Mouse (Mus musculus): ENCODE data around the gene 1700010B08Rik.
A peak's percentile ranks its signal among the peaks of the same experiment; 100 is the strongest.
"Not testable (repeated sequence)": the region's sequence is repeated elsewhere in the genome, so short reads cannot be mapped to it uniquely, and the experiment has no call there.

The 1700010B08Rik gene

DNA sequence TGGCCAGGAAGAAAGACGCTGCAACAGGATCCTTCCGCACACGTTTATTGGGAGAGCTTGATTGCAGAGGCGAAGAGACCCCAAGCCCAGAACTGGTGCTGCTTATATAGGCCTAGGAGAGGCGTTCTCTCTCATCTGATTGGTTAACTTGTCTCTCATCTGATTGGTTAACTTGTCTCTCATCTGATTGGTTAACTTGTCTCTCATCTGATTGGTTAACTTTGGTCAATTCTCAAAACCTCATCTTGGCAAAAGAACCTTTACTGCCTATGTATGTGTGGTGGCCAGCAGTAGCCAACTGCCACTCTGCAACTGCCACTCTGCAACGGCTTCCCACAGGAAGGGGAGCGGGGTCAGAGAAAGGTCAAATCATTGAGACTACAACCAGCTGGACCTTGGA, at the start of gene 1700010B08Rik:
1700010B08Rik (plus strand) TSS at position 301 of the 400 bp plus-strand sequence.
- DNase-seq, result not testable (repeated sequence)

DNA sequence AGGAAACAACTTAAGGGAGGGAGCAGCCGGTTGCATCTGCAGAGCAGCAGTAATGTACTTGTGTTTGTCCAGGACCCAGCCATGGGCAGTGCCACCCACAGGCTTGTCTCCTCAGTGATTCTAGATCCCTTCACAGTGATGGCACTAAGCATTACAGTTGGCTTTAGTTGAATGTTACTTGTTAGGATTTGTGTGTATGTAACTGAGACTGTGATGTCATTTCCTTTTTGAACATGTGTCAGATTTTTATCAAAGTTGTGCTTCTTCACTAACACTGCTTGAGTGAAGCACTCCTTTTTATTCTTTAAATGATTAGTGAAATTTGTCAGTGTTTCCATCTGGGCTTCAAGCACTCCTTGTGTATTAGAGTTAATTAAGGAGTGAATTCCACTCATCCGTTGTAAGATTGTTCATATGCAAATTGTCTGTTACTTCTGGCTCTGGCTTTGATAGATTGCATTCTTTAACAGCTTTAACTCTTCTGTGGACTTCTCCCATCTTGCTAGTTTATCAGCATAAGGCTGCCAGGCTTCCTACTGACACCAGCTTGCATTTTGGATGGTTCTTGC, 46.8 kb upstream of the 1700010B08Rik start:
- DNase-seq, result no peak

DNA sequence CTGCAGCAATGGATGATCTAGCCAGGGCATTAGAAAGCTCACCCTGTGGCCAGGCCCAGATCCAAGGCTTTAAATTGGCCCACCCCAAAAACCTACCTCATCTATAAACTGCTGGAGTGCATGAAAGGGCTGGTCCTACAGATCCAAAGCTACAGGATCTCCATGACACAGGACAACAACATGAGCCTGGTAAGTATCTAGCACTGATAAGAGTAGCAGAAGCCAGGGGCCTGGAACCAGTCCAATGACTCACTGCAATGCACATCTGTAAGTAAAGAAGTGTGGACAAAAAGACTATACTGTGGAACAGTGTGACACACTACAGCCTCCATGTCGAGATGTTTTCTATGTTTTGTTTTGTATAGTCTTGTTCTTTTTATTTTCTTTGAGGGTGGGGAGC, 45.7 kb upstream of the 1700010B08Rik start:
- DNase-seq, result no peak

DNA sequence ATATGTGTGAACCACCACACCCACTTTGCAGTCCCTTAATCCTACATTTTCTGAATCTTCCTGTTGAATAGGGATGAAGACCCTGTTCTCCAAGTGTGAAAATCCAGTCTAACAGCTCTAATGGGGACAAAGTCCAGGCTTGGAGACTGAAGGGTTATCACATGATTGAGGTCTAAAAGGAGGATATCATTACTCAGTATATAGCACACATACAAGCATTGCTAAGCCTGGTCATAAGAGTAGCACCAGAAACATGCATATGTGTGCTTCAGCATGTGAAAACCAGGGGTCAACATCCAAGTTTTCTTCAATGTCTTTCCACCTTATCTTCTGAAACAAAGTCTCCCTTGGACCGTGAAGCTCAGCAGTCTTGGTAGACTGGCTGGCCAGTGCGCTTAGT, 40.6 kb upstream of the 1700010B08Rik start:
- no peak for DNase-seq

DNA sequence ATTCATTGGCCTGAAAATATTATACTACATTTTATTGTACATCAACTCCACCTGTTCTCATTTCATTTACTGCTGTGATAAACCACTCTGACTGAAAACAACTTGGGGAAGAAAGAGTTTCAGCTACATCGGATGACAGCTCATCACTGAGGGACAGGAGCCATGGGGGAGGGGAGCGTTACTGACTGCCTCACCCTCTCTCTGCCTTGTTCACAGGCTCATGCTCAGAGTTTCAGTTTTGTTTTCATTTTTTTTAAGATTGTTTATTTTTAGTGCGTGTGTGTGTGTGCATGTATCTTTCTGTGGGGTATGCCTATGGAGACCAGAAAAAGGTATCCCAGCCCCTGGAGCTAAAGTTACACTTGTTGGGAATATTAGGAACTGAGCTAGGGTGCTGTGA, 40.0 kb upstream of the 1700010B08Rik start:
- peak; percentile 72 to 76 for DNase-seq

DNA sequence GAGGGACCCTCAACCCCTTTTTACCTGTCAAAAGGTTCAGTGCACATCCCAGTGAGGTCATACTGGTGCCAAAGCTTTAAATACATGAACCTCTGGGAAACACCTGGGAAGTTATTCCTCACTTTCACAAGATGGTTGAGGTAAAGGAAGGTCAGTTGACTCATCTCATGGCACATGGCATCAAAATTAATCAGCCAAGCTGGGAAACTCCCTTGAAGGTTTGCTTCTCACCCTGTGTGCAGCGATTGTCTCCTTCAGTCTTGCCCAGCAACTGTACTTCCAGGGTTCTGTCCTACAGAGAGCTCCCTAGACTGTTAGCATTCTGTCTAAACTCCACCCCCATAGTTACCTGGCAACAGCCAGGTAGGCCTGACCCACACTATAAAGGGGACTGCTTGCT, 39.1 kb upstream of the 1700010B08Rik start:
- no peak for DNase-seq

DNA sequence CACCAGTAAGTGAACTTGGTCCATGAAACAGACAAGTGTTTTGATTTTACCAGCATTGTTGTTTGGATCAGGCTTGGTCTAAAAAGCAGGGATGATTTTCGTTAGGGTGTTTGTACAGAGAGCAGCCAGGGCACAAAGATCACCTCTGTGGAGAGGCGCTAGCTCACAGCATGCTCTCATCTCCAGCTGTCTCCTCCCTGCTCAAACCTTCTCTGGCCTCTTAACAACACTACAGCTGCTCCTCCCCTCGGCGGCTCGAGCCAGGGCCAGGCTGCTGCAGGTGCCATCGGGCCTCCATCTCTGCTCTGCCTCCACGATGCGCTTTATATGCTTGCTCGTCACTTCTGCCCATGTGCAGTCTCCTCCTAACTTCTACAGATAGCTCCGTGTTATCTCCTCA, 36.4 kb upstream of the 1700010B08Rik start:
- no peak for DNase-seq

DNA sequence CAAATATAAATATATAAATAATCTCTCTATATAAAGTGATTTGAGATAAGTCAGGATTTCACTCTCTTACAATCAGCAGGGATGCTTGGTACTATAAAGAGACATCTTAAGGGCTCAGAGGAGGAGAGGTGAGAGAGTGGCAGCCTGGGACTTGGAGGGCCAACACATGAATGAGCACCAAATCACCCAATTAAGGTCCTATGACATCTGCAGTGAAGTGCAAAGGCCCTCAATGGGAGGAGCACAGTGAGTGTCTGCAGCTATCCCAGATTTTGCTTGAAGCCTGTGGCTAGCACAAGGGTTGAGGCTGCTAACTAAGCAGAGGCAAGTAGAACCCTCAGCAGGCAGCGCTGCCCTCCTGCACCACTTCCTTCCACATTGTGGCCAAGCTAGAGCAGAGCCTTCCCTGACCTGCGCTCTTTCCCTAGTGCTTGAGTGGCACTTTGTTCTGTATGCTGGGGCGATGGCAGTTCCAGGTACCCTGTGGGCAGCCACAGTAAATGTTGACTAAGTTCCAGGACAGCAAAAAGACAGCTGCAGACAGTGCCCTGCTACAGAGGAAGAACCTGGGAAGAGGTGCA, 33.3 kb upstream of the 1700010B08Rik start:
- no peak for DNase-seq

DNA sequence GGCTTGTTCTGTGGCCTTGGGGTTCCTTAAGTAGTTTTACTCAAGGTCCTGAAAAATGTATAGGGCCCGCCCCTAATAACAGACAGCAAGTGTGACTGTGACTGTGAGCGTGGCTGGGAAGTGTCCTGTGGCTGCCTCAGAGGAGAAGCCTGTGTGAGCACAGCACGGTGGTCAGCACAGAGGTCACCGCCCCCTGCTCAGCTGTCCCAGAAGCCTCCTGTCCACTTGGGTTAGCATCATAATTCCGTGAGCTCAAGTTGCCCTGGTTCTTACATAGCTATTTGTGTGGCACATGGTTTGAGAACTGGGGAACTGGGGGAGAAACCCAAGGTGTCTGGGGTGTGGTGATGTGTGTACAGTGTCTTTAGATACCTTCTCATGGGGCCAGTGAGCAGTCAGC, 31.9 kb upstream of the 1700010B08Rik start:
- no peak for DNase-seq

DNA sequence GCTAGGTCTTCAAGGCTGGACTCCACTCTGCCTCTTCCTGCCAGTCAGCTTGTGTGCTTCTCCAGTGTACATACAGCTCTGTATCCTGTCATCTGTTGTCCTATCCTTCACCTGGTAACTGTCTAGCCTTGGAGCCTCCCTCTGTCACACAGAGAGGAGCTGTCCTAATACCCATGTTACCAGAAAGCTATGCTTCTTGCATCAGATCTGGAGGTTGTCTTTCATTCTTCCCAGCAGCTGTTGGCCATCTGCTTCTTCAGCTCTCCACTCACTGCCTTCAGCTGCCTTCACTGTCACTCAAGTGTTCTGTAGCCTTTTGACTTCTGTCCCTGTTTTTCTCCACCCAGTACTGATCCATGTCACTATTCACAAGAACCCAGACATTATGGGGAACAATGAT, 29.4 kb upstream of the 1700010B08Rik start:
- no peak for DNase-seq

DNA sequence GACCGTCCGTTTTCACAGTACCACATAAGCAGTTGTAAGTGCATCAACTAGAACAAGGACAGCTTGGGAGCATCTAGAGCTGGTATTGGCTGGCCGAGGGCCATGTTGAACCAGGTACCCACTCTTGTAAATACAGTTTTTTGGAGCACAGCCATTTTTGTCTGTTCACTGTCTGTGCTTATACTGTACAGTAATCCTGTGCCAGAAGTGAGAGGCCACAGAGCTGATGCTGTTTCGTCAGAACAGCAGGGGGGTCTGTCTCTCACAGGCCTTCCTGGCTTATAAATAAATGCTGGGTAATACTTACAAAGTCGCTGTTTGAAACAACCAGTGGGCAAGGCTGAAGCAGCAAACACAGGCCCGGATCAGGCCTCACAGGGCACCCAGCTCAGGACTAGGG, 27.5 kb upstream of the 1700010B08Rik start:
- no peak for DNase-seq

DNA sequence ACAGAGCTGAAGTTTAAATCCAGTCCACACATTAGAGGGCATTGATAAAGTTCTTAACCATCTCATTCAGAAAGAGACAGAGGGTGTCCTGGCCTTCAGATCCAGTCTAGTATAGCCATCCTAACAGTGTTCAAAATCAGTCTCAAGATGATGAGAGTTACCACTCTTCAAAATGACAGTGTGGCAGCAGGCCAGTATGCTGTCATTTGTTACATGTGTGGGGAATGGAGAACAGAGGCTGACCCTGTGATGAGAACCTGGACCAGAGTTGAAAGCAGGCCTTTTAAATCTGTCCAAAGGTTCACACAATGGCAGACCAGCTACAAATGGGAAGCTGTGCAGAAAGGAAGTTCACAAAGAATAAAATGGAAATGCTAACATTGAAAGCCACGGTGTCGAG, 26.5 kb upstream of the 1700010B08Rik start:
- DNase-seq, result no peak

DNA sequence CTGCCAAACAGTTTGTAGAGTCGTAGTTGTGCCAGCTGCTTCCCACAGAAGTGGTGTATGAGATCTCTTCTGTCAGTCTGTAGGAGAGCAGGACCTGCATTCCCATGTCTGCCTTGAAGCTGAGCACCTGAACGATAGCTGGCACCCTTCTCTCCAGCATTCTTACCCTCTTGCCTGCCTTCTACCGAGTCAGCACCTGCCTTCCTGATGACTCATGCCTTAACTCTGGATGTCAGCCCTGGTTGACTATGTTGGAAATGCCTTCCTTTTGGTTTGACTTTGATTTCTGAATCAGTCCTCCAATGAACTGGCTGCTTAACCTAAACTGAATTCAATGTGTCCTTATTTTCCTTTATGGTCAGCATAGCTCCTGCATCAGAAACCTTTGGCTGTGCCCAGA, 20.4 kb upstream of the 1700010B08Rik start:
- DNase-seq, result no peak

DNA sequence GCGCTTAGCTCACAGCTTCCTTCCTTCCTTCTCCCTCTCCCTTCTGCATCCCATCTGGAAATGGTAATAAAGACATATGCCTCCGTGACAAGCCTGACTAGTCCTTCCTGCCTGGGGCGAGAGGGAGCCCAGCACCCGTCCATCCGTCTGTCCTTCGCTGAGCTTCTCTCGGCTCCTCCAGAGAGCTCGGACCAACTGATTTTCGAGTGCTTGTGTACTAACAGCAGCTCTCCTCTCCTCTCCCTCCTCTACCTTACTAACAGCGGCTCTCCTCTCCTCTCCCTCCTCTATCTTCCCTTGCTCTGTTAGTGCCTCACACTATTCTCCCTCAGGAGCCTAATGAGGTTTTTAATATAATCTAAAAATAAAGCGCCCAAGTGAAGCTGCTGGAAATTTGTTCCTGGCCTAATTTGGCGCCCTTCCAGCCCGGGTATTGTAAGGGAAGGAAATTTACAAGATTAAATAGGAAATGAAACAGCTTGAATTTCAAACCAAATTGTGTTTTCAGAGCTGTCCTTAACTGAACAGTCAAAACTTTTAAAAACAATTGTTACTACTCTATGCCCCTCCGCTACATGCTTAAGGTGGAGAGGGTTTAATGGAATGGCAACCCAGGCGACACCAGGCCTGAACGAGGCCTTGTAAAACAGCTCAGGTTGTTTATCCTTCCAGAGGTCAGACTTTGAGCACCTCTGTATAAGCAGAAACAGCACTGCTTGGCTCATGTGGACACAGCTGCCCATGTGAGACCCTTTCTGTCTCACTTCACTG, 16.9 kb upstream of the 1700010B08Rik start:
- no peak for DNase-seq

DNA sequence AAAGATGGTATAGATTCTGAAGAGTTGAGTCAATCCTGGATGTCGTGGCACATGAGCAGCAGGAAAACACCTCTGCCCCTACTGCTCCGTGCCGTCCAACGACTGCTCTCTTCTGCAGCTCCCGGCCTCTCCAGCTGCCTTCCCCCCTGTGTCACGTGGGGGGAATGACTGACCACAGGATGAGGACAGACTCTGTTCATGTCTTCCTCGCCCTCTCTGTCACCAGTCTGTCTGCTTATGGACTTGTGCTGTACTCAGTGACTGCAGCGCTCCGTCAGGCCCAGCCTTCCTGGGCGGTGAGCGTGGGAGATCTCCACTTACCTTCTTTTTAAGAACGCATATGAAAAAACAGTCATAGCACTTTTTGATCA, 16.4 kb upstream of the 1700010B08Rik start:
- DNase-seq, result no peak

DNA sequence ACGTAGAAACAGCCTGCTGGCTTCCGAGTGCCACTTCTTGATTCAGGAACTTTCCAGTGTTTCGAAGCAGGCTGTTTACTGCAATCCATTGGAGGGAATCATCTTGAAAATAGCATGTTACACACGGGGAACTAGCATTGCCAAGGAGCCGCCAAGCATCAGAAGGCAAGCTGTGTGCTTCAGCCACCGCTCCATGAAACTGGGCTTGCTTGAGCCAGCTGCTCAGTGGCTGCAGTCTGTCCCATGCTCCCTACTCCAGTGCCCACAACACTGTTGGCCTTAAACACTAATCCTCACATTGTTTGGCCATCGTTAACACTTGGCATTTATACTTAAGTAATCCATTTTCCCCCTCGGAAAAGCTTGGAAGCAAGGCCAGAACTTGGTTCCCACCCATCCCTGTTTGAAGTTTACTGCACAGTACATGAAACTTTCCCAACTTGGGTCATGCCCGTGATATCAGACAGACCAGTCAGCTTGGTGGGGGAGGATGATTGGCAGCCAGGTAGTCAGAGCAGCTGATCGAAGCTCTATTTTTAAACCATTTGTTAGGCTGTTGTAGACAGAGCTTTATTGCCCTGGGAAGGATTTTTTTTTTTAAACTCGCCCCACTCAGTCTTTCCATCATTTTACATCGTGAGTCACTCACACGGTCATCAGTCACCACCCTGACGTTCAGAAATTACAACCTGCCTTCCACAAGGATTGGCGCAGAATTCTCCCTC, 13.2 kb upstream of the 1700010B08Rik start:
- DNase-seq, result no peak

DNA sequence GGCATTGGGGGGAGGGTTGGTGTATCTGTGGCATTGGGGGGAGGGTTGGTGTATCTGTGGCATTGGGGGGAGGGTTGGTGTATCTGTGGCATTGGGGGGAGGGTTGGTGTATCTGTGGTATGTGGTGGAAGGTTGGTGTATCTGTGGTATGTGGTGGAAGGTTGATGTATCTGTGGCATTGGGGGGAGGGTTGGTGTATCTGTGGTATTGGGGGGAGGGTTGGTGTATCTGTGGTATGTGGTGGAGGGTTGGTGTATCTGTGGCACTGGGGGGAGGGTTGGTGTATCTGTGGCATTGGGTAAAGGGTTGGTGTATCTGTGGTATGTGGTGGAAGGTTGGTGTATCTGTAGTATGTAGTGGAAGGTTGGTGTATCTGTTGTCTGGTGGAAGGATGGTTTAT, 11.6 kb upstream of the 1700010B08Rik start:
- DNase-seq, result not testable (repeated sequence)

DNA sequence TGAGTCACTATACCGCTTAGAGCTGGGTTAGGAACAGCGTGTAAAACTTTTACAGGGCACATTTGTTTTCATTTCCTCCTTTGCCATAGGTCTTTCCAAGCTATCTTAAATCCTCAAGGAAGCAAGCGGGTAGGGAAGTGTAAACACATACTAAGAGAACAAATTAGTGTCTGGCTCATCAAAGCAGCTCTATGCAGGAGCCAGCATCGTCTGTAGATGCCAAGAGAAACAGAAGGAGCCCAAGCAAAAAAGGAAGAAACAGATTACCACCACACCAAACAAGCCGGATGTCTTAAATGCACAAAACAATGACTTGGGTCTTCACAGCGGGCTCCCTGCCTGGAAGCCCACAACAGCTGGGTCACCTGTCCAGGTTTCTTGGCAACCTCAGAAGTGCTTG, 9.0 kb upstream of the 1700010B08Rik start:
- no peak for DNase-seq

DNA sequence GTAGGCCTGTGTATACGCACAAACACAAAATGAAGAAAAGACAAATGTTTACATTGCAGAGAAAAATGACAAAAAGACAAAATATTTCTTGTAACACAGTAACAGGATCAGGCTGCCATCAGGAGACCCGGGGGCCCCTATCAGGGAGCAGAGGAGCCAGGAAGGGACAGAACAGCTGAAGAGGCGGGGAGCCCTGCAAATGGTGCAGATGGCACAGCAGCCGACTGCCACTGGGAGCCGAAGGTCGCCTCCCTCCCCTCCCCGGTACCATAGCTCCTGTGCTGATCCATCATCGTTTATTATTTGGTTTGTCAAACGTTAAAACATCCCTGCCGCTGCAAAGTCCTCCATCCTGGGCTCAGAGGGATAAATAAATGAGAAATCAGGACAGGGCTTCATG, 6.6 kb upstream of the 1700010B08Rik start:
- no peak for DNase-seq

DNA sequence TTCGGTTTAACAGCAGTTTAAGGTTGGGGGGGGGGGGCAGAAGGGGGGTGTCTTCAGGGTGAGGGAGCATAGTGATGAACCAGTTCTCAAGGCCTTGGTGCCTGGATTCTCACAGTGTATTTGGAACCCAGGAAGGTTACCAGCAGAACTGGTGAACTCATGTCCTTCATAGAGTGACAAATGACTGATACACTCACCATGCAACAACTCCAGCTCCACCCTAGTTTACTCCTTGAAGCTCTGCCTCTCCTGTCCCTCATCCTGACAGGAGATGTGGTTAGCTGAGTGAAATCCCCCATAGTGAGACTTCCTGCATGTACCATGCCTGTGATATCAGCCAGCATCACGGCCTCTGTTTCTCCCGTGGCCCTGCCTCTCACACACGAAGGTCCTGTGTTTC, 6.0 kb upstream of the 1700010B08Rik start:
- no peak for DNase-seq

DNA sequence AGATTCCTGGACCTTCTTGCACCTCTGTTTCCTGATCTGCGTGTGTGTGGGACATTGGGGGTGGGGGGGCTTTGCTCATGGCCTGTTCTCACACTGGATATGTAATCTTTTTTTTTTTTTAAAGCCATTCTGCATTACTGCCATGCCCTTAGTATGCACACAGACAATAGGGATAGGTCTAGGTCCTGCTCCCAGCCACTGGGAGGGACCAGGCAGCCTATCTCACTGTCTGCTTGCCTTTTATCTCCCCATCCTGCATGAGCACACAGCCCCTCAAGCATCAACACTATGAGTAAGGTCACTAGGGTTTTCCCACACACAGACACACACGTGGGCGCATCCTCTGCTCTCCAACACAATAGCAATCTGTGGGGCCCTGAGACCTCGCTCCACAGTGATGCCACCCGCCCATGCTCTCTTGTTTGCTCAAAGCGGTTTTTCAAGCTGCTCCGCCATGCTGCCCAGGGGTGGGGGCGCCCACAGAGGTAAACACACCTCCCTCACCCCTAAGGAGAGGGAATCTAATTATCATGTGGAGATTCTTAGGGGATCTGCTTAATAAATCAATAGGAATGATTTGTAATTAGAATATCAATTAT, 4.5 kb upstream of the 1700010B08Rik start:
- no peak for DNase-seq

DNA sequence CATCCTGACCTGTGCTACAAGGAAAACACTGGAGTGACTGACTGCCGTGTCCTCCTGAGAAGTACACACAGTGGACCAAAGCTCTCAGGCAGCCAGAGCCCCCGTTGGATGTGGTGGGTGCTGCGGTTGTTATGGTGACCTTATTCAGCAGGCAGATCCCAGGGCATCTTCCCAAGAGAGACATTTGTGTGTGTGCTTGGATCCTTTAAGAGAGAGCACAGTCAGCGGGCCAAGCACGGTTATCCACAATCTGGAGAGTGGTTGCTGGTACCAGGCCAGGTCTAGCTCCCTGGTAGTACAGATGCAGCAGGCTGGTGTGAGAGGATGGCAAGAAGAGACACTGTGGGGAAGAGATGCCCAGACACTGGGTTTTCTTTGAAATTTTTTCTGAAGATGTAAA, 2.2 kb upstream of the 1700010B08Rik start:
- DNase-seq, result no peak

DNA sequence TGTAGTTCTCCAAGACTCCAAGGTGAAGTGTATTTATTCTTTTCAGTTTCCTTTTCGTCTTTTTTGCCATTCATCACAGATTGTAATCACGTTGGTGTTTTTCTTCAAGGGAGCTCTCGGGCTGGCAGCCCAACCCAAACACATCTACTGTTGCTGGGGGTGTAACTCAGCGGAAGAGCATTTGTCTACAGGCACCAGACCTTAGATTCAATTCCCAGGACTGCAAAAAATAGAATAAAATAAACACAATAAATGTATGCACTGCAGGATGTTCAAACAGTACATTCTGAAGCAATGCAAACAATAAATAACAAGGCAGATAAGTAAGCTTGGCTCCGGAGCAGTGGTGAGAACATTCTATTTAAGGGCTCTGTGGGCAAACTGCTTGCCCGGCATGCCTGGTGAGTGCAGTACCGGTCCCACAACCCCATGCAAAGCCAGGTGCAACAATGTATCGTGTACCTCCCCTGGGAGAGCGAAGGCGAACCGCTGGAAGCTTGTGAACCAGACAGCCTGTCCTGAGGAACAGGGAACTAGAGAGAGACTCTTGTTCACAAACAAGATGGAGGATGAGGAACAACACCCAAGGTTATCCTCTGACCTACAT, 3.1 kb downstream of the 1700010B08Rik start:
- peak; percentile 14 to 23 for DNase-seq
